Mouse (Mus musculus) MEL (cell line): Measurements from ENCODE around the gene Pip5k1b. TPM values are rescaled to one million over a fixed set of nuclear protein-coding genes. Genes with fewer than 3 reads are reported as not detected.

Source experiments
- DNase-seq: peaks from one replicate; pipeline ENCODE4 v3.0.0; 2011; ENCODE audit warnings: low read depth, low spot score
- H3K27ac ChIP-seq: 2 replicates; pipeline ENCODE4 v1.5.1; 2012; ENCODE audit warnings: low read depth, mild to moderate bottlenecking, control low read depth, low read length, moderate library complexity; ENCODE audit not compliant: control insufficient read depth
- H3K27me3 ChIP-seq, 2 experiments: fragments of 150-350 bp in 1 of 2; sonication (generic) in 1 of 2; 2 replicates each; pipeline ENCODE4 v1.6.1; 2012; ENCODE audit warnings: low read length in 2 of 2, mild to moderate bottlenecking in 2 of 2, improper control_type of control experiment in 1 of 2, moderate library complexity in 1 of 2; ENCODE audit not compliant: insufficient read depth in 2 of 2, control insufficient read depth in 1 of 2
- H3K36me3 ChIP-seq, 2 experiments: 2 replicates each; pipeline ENCODE4 v1.6.1; 2012 to 2014; ENCODE audit warnings: low read length in 2 of 2, improper control_type of control experiment in 1 of 2, inconsistent platforms in 1 of 2, mild to moderate bottlenecking in 1 of 2; ENCODE audit not compliant: insufficient read depth in 2 of 2, control insufficient read depth in 1 of 2
- H3K4me1 ChIP-seq, 2 experiments: fragments of 150-350 bp in 1 of 2; sonication (generic) in 1 of 2; 2 replicates each; pipeline ENCODE4 v1.6.1; 2012; ENCODE audit warnings: low read length in 2 of 2, improper control_type of control experiment in 1 of 2, mild to moderate bottlenecking in 1 of 2; ENCODE audit not compliant: insufficient read depth in 2 of 2, control insufficient read depth in 1 of 2
- H3K4me3 ChIP-seq, 2 experiments: fragments of 150-350 bp in 1 of 2; sonication (generic) in 1 of 2; 2 replicates each; pipeline ENCODE4 v1.5.1; 2012; ENCODE audit warnings: low read depth in 2 of 2, low read length in 2 of 2, mild to moderate bottlenecking in 2 of 2, moderate library complexity in 2 of 2, control low read depth in 1 of 2, improper control_type of control experiment in 1 of 2; ENCODE audit not compliant: control insufficient read depth in 1 of 2, insufficient read depth in 1 of 2
- H3K79me2 ChIP-seq: 2 replicates; pipeline ENCODE4 v1.6.1; 2012; ENCODE audit warnings: mild to moderate bottlenecking, low read length, moderate library complexity; ENCODE audit not compliant: control insufficient read depth, poor library complexity, insufficient read depth
- H3K9ac ChIP-seq: 2 replicates; pipeline ENCODE4 v1.6.1; 2012; ENCODE audit warnings: low read depth, mild to moderate bottlenecking, control low read depth, low read length, moderate library complexity; ENCODE audit not compliant: control insufficient read depth, poor library complexity, severe bottlenecking
- H3K9me3 ChIP-seq: fragments of 150-350 bp; sonication (generic); replicated peaks from 2 replicates; pipeline ENCODE4 v1.6.1; 2012; ENCODE audit warnings: mild to moderate bottlenecking, low read length, improper control_type of control experiment, moderate library complexity; ENCODE audit not compliant: insufficient read depth
- BHLHE40 ChIP-seq: IDR thresholded peaks from 2 replicates; pipeline ENCODE4 v1.6.1; 2012; ENCODE audit warnings: low read depth, mild to moderate bottlenecking, inconsistent platforms, low read length, improper control_type of control experiment, borderline replicate concordance
- CHD2 ChIP-seq: IDR thresholded peaks from 2 replicates; pipeline ENCODE4 v1.6.1; 2011; ENCODE audit warnings: low read length, improper control_type of control experiment
- CTCF ChIP-seq, 3 experiments: IDR thresholded peaks in 2 of 3; conservative IDR thresholded peaks in 1 of 3; 2 replicates each; pipeline ENCODE4 v1.5.1; 2011 to 2012; ENCODE audit warnings: low read length in 3 of 3, low read depth in 2 of 3, mild to moderate bottlenecking in 2 of 3, improper control_type of control experiment in 1 of 3, inconsistent platforms in 1 of 3, mixed read lengths in 1 of 3, moderate library complexity in 1 of 3; ENCODE audit not compliant: control insufficient read depth in 1 of 3, insufficient read depth in 1 of 3, poor library complexity in 1 of 3, severe bottlenecking in 1 of 3
- E2F4 ChIP-seq: IDR thresholded peaks from 2 replicates; pipeline ENCODE4 v1.6.1; 2011; ENCODE audit warnings: low read depth, low read length, improper control_type of control experiment, borderline replicate concordance
- ELF1 ChIP-seq: IDR thresholded peaks from 2 replicates; pipeline ENCODE4 v1.6.1; 2014; ENCODE audit warnings: low read depth, mild to moderate bottlenecking, inconsistent platforms, low read length, improper control_type of control experiment, moderate library complexity
- EP300 ChIP-seq, 2 experiments: IDR thresholded peaks; 2 replicates each; pipeline ENCODE4 v1.6.1; 2011; ENCODE audit warnings: improper control_type of control experiment in 2 of 2, low read length in 2 of 2, low read depth in 1 of 2, mild to moderate bottlenecking in 1 of 2
- ETS1 ChIP-seq: IDR thresholded peaks from 2 replicates; pipeline ENCODE4 v1.6.1; 2012; ENCODE audit warnings: low read depth, mild to moderate bottlenecking, inconsistent platforms, low read length, improper control_type of control experiment, moderate library complexity
- GABPA ChIP-seq: IDR thresholded peaks from 2 replicates; pipeline ENCODE4 v1.6.1; 2012; ENCODE audit warnings: low read depth, mild to moderate bottlenecking, inconsistent platforms, low read length, improper control_type of control experiment, moderate library complexity
- HCFC1 ChIP-seq: IDR thresholded peaks from 2 replicates; pipeline ENCODE4 v1.6.1; 2012; ENCODE audit warnings: low read depth, mild to moderate bottlenecking, inconsistent platforms, low read length, improper control_type of control experiment, moderate library complexity
- KAT2A ChIP-seq: conservative IDR thresholded peaks from 2 replicates; pipeline ENCODE4 v1.6.1; 2012; ENCODE audit warnings: low read depth, low read length, improper control_type of control experiment, inconsistent platforms
- MYB ChIP-seq: IDR thresholded peaks from 2 replicates; pipeline ENCODE4 v1.6.1; 2011; ENCODE audit warnings: mild to moderate bottlenecking, low read depth, low read length, improper control_type of control experiment
- MYC ChIP-seq: IDR thresholded peaks from 2 replicates; pipeline ENCODE4 v1.6.1; 2011; ENCODE audit warnings: low read depth, mild to moderate bottlenecking, low read length, improper control_type of control experiment, moderate library complexity
- POLR2A ChIP-seq, 2 experiments: IDR thresholded peaks; 2 replicates each; pipeline ENCODE4 v1.6.1; 2011 to 2012; ENCODE audit warnings: low read length in 2 of 2, mild to moderate bottlenecking in 2 of 2, control low read depth in 1 of 2, improper control_type of control experiment in 1 of 2, low read depth in 1 of 2, moderate library complexity in 1 of 2; ENCODE audit not compliant: control insufficient read depth in 1 of 2, insufficient read depth in 1 of 2, poor library complexity in 1 of 2
- SMC3 ChIP-seq: IDR thresholded peaks from 2 replicates; pipeline ENCODE4 v1.6.1; 2011; ENCODE audit warnings: low read depth, low read length, improper control_type of control experiment
- TAL1 ChIP-seq: IDR thresholded peaks from 2 replicates; pipeline ENCODE4 v1.6.1; 2012; ENCODE audit warnings: mild to moderate bottlenecking, inconsistent platforms, low read length, moderate library complexity, mixed read lengths
- TCF12 ChIP-seq: IDR thresholded peaks from 2 replicates; pipeline ENCODE4 v1.6.1; 2014; ENCODE audit warnings: low read depth, mild to moderate bottlenecking, inconsistent platforms, low read length, improper control_type of control experiment, moderate library complexity
- UBTF ChIP-seq: IDR thresholded peaks from 2 replicates; pipeline ENCODE4 v1.6.1; 2012; ENCODE audit warnings: low read depth, mild to moderate bottlenecking, inconsistent platforms, low read length, improper control_type of control experiment, moderate library complexity, borderline replicate concordance; ENCODE audit not compliant: insufficient read depth
- USF2 ChIP-seq, 2 experiments: IDR thresholded peaks; 2 replicates each; pipeline ENCODE4 v1.6.1; 2011 to 2012; ENCODE audit warnings: improper control_type of control experiment in 2 of 2, low read length in 2 of 2, borderline replicate concordance in 1 of 2, inconsistent platforms in 1 of 2, low read depth in 1 of 2, mild to moderate bottlenecking in 1 of 2; ENCODE audit not compliant: insufficient read depth in 1 of 2
- ZKSCAN1 ChIP-seq: IDR thresholded peaks from 2 replicates; pipeline ENCODE4 v1.6.1; 2012; ENCODE audit warnings: low read depth, mild to moderate bottlenecking, inconsistent platforms, low read length, improper control_type of control experiment, moderate library complexity
- ZMIZ1 ChIP-seq: IDR thresholded peaks from 2 replicates; pipeline ENCODE4 v1.6.1; 2012; ENCODE audit warnings: low read depth, mild to moderate bottlenecking, inconsistent platforms, low read length, improper control_type of control experiment, moderate library complexity
- polyA plus RNA-seq, 2 experiments: library from polyadenylated mRNA; stranded (reverse) in 1 of 2; unstranded in 1 of 2; fragments of >175 nt in 1 of 2; fragments of >200 nt in 1 of 2; gene quantifications; 2 replicates each; pipeline versions ENCODE4 v1.2.1 to v1.2.4; 2012; ENCODE audit warnings: low replicate concordance in 2 of 2, low read depth in 1 of 2; ENCODE audit not compliant: insufficient read length in 2 of 2, insufficient read depth in 1 of 2, missing spikeins in 1 of 2
- total RNA-seq: library from RNA; depleted of rRNA; stranded (reverse); fragments of 300-350 nt; gene quantifications from 2 replicates; pipeline ENCODE4 v1.2.3, GENCODE M21; 2012; rRNA removed

Pip5k1b gene
- total RNA-seq (3.0 and 3.4 TPM in 2 replicates), polyA plus RNA-seq (1 to 10 TPM in 1 of 2 experiments, not detected in 1; 10.0 TPM)

DNA sequence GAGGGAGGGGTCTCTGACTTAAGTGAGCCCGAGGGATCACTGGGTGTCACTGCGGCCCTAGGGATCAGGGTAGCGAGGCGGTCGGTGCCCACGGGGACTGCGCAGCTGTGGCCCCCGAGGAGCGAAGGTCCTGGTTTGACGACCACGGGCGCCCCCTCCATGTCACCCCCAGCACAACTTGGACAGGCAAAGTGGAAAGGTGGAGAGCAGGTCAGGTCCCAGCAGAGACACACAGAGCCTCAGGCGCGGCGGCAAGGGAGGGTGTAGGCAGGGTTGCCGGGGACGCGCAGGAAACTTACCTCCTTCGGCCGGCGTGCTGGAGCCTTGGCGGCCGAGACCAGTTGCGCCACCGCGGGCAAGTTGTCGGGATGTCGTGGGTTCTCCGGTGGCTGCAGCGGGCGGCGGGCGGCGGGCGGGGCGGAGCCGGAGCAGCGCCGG, at the start of gene Pip5k1b:
Gene Pip5k1b (minus strand): TSS at position 407 of the 438 bp plus-strand sequence.
- H3K79me2 ChIP-seq = peaks cover 6% of the 10 kb centered on the region
- peaks cover 4 to 14% of the 10 kb centered on the region in 2 experiments for H3K4me1 ChIP-seq
- no peaks in the 10 kb centered on the region for H3K27me3 ChIP-seq
- peak within 1 kb of the TSS; percentile 56 for H3K27ac ChIP-seq
- H3K9ac ChIP-seq = peak within 1 kb of the TSS; percentile 94
- TF ChIP-seq EP300 (IDR thresholded peaks at IDR 0.05; ENCODE audit: low read depth in 1 of 2, low read length in 2 of 2) = no peak
- peak in 2 of 3 experiments; percentile 24 to 26; a peak in 3 of 6 replicates for TF ChIP-seq CTCF (IDR thresholded peaks at IDR 0.05 in 2 of 3, conservative IDR thresholded peaks at IDR 0.05 in 1 of 3; ENCODE audit: control insufficient read depth in 1 of 3, insufficient read depth in 1 of 3, low read depth in 2 of 3, low read length in 3 of 3, poor library complexity in 1 of 3, severe bottlenecking in 1 of 3)
- TF ChIP-seq HCFC1 = no peak
- TF ChIP-seq KAT2A = no peak
- TF ChIP-seq MYC = no peak
- 0 out of 2 replicates have a peak, but pooled peaks have one; percentile 12 for TF ChIP-seq SMC3
- TF ChIP-seq ZMIZ1 = no peak
- TF ChIP-seq, all 39 proteins: peak for 2
- Histone ChIP-seq H3K9me3 (no peaks in the 10 kb centered on the region), H3K4me3 (peak within 1 kb of the TSS; percentile 80 to 99), H3K36me3 (peaks cover 0 to 9% of the 10 kb centered on the region in 2 experiments; a peak in 2 of 4 replicates)
- no peak for DNase-seq

DNA sequence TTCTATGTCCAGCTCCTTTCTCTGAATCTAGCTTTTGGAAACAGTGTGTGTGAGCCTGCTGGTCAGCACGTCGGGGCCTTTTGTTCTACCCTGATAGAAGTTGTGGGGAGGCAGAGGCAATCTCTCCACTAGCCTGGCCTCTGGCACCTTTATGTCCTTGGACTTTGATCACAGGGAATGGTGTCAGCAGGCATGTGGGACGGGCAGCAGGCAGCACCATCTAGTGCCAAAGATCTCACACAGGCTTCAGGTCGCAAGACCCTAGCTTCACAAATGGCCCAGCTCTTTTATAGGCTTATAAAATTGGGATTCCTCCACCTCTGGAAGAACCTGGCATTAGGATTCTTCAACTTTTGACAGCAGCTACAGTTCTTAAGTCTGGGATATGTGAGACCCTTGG, 48.4 kb upstream of the Pip5k1b start:
- Histone ChIP-seq H3K36me3 (no peaks in the 10 kb centered on the region), H3K79me2 (no peaks in the 10 kb centered on the region), H3K4me3 (no peak overlapping the region), H3K27me3 (peaks cover 0 to 3% of the 10 kb centered on the region in 2 experiments; a peak in 3 of 4 replicates), H3K9ac (no peak overlapping the region), H3K4me1 (no peaks in the 10 kb centered on the region), H3K9me3 (no peaks in the 10 kb centered on the region), H3K27ac (no peak overlapping the region)
- TF ChIP-seq MYB (no peak), UBTF (no peak), BHLHE40 (no peak), TCF12 (no peak), ZMIZ1 (no peak), CTCF (IDR thresholded peaks at IDR 0.05 in 2 of 3, conservative IDR thresholded peaks at IDR 0.05 in 1 of 3; ENCODE audit: control insufficient read depth in 1 of 3, insufficient read depth in 1 of 3, low read depth in 2 of 3, low read length in 3 of 3, poor library complexity in 1 of 3, severe bottlenecking in 1 of 3) (no peak), POLR2A (IDR thresholded peaks at IDR 0.05; ENCODE audit: control insufficient read depth in 1 of 2, insufficient read depth in 1 of 2, low read depth in 1 of 2, low read length in 2 of 2, poor library complexity in 1 of 2) (no peak), HCFC1 (no peak), GABPA (no peak), USF2 (IDR thresholded peaks at IDR 0.05; ENCODE audit: borderline replicate concordance in 1 of 2, insufficient read depth in 1 of 2, low read depth in 1 of 2, low read length in 2 of 2) (no peak), ZKSCAN1 (no peak), CHD2 (no peak), TAL1 (no peak), ETS1 (no peak), E2F4 (no peak), ELF1 (no peak)
- DNase-seq = no peak
